Mouse (Mus musculus): Measurements from ENCODE around the gene Samd4. TPM values are rescaled to one million over a fixed set of nuclear protein-coding genes. Genes with fewer than 3 reads are reported as not detected.

Gene Samd4
- polyA plus RNA-seq, 1 experiment from 2014 or later = 14.8 TPM

DNA sequence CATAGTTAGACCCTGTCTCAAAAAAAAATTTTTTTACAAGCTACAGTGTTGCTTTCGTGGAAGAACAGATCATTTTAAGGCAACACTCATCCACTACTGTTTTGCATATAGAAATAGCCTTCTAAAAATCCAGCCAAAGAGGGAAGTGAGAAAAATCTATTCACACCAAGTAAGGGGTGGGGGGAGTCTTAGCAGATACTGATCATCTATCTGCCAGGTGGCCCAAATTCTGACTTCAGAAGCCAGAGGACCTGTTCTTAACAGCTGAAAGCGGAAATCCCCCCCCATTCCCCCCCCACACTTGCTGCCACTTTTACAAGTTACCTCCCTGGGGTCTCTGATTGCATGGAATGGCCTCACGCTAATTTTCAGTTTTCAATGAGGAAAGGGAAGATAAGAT is 203.5 kb downstream of the Samd4 start:
- Histone ChIP-seq H3K9me3 (no peaks in the 10 kb centered on the region), H3K27me3 (no peaks in the 10 kb centered on the region), H3K9ac (no peak overlapping the region), H3K27ac (no peak overlapping the region), H3K4me1 (peaks cover 14% of the 10 kb centered on the region), H3K4me3 (no peak overlapping the region), H3K36me3 (peaks cover 32% of the 10 kb centered on the region), H3K4me2 (replicated peaks) (peak overlapping the region; percentile 68; the same call in 1 of the 2 replicates)
- 49% methylated on average over 3 of the region's 3 CpGs for WGBS
- ATAC-seq (ENCODE audit: low FRiP score, low read depth) = no peak

- H3K4me3 ChIP-seq = peak overlapping the region; percentile 32
- WGBS = 2% methylated on average over 16 of the region's 16 CpGs
- H3K27me3 ChIP-seq = no peaks in the 10 kb centered on the region
- no peaks in the 10 kb centered on the region for H3K9me3 ChIP-seq
- H3K27ac ChIP-seq = 0 out of 2 replicates have a peak overlapping the region, but pooled peaks have one; percentile 10
- peaks cover 14% of the 10 kb centered on the region for H3K4me1 ChIP-seq
- H3K36me3 ChIP-seq = peaks cover 34% of the 10 kb centered on the region
- peak overlapping the region; percentile 62 for H3K9ac ChIP-seq
- ATAC-seq (ENCODE audit: low FRiP score, low read depth) = peak; percentile 89
- H3K4me2 ChIP-seq (replicated peaks) = peak overlapping the region; percentile 68
These were observed 204.1 kb downstream of the Samd4 start for GRCm38 (mm10) chr14:47086743-47087142.

- peaks cover 14% of the 10 kb centered on the region for H3K4me1 ChIP-seq
- H3K36me3 ChIP-seq = peaks cover 38% of the 10 kb centered on the region
- H3K9me3 ChIP-seq = no peaks in the 10 kb centered on the region
- ATAC-seq (ENCODE audit: low FRiP score, low read depth) = no peak
- H3K27ac ChIP-seq = no peak overlapping the region
- WGBS = 30% methylated on average over 5 of the region's 5 CpGs
- peak overlapping the region; percentile 62 for H3K9ac ChIP-seq
- H3K27me3 ChIP-seq = no peaks in the 10 kb centered on the region
- peak overlapping the region; percentile 32 for H3K4me3 ChIP-seq
- H3K4me2 ChIP-seq (replicated peaks) = peak overlapping the region; percentile 68
These were observed 204.5 kb downstream of the Samd4 start for GRCm38 (mm10) chr14:47087182-47087581.

DNA sequence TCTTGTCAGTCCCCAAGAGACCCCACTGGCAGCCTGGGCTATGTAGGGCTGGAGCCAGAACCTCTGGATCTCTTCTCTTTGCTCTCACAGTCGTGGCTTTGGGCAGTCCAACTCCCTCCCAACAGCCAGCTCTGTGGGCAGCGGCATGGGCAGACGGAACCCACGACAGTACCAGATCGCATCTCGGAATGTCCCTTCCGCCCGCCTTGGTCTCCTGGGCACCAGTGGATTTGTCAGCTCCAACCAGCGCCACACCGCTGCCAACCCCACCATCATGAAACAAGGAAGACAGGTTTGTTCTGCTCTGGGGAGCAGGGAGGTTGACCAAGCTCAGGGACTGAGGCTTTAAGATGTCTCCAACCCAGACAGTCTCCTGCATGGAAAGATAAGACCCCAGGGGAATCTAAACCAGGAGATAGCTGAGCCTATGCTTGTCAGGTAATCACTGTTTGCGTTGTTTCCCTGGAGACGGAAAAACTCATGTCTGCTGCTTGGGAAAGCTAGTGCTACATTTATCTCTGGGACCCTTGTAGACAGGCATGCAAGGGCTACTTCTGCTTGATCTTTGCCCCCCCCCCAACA is 205.1 kb downstream of the Samd4 start:
- Histone ChIP-seq H3K27ac (no peak overlapping the region), H3K27me3 (no peaks in the 10 kb centered on the region), H3K4me1 (peaks cover 14% of the 10 kb centered on the region), H3K4me3 (no peak overlapping the region), H3K36me3 (peaks cover 38% of the 10 kb centered on the region), H3K4me2 (replicated peaks) (no peak overlapping the region), H3K9me3 (no peaks in the 10 kb centered on the region), H3K9ac (no peak overlapping the region)
- 89% methylated on average over 12 of the region's 12 CpGs for WGBS
- no peak for ATAC-seq (ENCODE audit: low FRiP score, low read depth)

- Histone ChIP-seq H3K9ac (no peak overlapping the region), H3K9me3 (no peaks in the 10 kb centered on the region), H3K4me3 (no peak overlapping the region), H3K27ac (no peak overlapping the region), H3K4me1 (peaks cover 19% of the 10 kb centered on the region), H3K36me3 (peaks cover 42% of the 10 kb centered on the region), H3K4me2 (replicated peaks) (no peak overlapping the region), H3K27me3 (no peaks in the 10 kb centered on the region)
- WGBS = 71% methylated on average over 1 of the region's 1 CpGs
- no peak for ATAC-seq (ENCODE audit: low FRiP score, low read depth)
These were observed 205.7 kb downstream of the Samd4 start for GRCm38 (mm10) chr14:47088339-47088738.

DNA sequence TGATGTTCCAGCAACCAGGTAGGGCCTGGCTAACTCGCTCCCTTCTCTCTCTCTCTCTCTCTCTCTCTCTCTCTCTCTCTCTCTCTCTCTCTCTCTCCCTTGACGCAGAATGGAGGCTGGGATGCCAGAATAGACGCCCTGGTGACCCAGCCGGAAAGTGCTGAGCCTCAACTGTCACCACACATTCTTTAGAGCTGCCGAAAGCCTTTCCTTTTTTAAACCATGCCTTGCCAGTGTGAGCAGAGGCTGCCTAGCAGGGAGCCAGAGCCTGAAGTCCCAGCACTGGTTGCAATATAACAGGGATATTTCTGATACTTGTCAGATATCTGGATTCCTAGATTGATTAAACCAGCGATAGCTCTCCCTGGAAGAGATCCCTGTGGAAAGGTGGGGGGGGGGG is 206.5 kb downstream of the Samd4 start:
- 72% methylated on average over 6 of the region's 6 CpGs for WGBS
- no peaks in the 10 kb centered on the region for H3K27me3 ChIP-seq
- H3K4me3 ChIP-seq = no peak overlapping the region
- no peaks in the 10 kb centered on the region for H3K9me3 ChIP-seq
- H3K36me3 ChIP-seq = peaks cover 43% of the 10 kb centered on the region
- H3K9ac ChIP-seq = no peak overlapping the region
- H3K4me2 ChIP-seq (replicated peaks) = no peak overlapping the region
- no peak for ATAC-seq (ENCODE audit: low FRiP score, low read depth)
- peaks cover 21% of the 10 kb centered on the region for H3K4me1 ChIP-seq
- no peak overlapping the region for H3K27ac ChIP-seq

- Histone ChIP-seq H3K4me2 (replicated peaks) (no peak overlapping the region), H3K9ac (no peak overlapping the region), H3K9me3 (no peaks in the 10 kb centered on the region), H3K4me3 (no peak overlapping the region), H3K27ac (no peak overlapping the region), H3K36me3 (peaks cover 48% of the 10 kb centered on the region), H3K27me3 (no peaks in the 10 kb centered on the region), H3K4me1 (peaks cover 14% of the 10 kb centered on the region)
- WGBS = 72% methylated on average over 6 of the region's 6 CpGs
- ATAC-seq (ENCODE audit: low FRiP score, low read depth) = no peak
These were observed 209.3 kb downstream of the Samd4 start for GRCm38 (mm10) chr14:47091908-47092307.

DNA sequence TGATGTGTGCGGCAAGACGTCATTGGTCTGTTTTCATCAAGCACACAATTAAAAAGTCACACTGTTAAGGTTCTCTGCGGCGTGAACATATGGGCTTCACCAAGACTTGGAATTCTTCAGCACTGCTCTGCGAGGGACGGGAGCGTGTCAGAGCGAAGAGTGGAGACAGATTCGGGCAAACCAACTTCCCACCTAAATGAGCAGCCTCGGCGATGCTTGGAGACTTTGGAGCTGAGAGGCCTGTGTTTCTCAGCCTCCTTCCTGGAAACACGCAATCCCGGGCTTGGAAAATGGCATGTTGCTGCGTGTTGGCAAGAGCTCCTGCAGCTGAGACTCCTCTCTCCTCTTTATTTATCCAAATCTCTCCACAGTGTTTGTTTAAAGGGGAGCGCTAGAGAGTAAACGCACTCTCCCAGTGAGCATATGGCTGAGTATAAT is 210.7 kb downstream of the Samd4 start:
- H3K27ac ChIP-seq = peak overlapping the region; percentile 39; the same call in 1 of the 2 replicates

DNA sequence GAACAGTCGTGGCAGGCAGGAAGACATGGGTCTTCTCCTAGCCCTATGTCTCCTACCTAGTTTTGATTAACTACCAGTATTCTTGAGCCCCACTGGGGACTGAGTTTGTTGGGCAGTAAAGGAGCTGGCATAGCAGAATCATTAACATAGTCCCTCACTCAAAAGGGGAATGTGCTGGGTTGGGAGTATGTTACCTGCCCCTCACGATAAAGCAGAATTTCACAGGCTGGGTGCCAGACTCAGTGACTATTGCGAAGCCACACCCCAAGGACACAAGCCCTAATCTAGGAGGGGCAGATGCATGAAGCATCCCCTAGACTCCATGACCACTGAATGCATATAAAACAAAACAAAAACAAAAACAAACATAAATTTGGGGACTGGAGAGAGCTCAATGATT is 212.4 kb downstream of the Samd4 start:
- H3K27ac ChIP-seq = no peak overlapping the region
- no peak for ATAC-seq (ENCODE audit: low FRiP score, low read depth)
- H3K9me3 ChIP-seq = no peaks in the 10 kb centered on the region
- peaks cover 7% of the 10 kb centered on the region; the same call in 1 of the 2 replicates for H3K4me1 ChIP-seq
- H3K9ac ChIP-seq = no peak overlapping the region
- 89% methylated on average over 3 of the region's 3 CpGs for WGBS
- H3K36me3 ChIP-seq = peaks cover 51% of the 10 kb centered on the region
- no peak overlapping the region for H3K4me3 ChIP-seq
- H3K27me3 ChIP-seq = no peaks in the 10 kb centered on the region
- no peak overlapping the region for H3K4me2 ChIP-seq (replicated peaks)

More for the DNA sequence above, 210.7 kb downstream of the Samd4 start:
- Histone ChIP-seq H3K4me3 (no peak overlapping the region), H3K4me2 (replicated peaks) (no peak overlapping the region), H3K27me3 (no peaks in the 10 kb centered on the region), H3K9me3 (no peaks in the 10 kb centered on the region), H3K4me1 (peaks cover 7% of the 10 kb centered on the region; the same call in 1 of the 2 replicates), H3K9ac (no peak overlapping the region), H3K36me3 (peaks cover 48% of the 10 kb centered on the region)
- 64% methylated on average over 16 of the region's 16 CpGs for WGBS
- ATAC-seq (ENCODE audit: low FRiP score, low read depth) = no peak

- no peak for ATAC-seq (ENCODE audit: low FRiP score, low read depth)
- peaks cover 42% of the 10 kb centered on the region for H3K36me3 ChIP-seq
- no peak overlapping the region for H3K27ac ChIP-seq
- H3K4me3 ChIP-seq = no peak overlapping the region
- H3K4me1 ChIP-seq = peaks cover 7% of the 10 kb centered on the region; the same call in 1 of the 2 replicates
- no peak overlapping the region for H3K9ac ChIP-seq
- no peaks in the 10 kb centered on the region for H3K27me3 ChIP-seq
- H3K9me3 ChIP-seq = no peaks in the 10 kb centered on the region
- no peak overlapping the region for H3K4me2 ChIP-seq (replicated peaks)
- 84% methylated on average over 5 of the region's 5 CpGs for WGBS
These were observed 213.7 kb downstream of the Samd4 start for GRCm38 (mm10) chr14:47096357-47096756.

- H3K4me2 ChIP-seq (replicated peaks) = peak overlapping the region; percentile 51
- peak overlapping the region; percentile 25 for H3K4me3 ChIP-seq
- H3K36me3 ChIP-seq = peaks cover 27% of the 10 kb centered on the region
- peak; percentile 81 for ATAC-seq (ENCODE audit: low FRiP score, low read depth)
- H3K9me3 ChIP-seq = no peaks in the 10 kb centered on the region
- H3K4me1 ChIP-seq = peaks cover 6% of the 10 kb centered on the region; the same call in 1 of the 2 replicates
- H3K27me3 ChIP-seq = no peaks in the 10 kb centered on the region
- WGBS = 26% methylated on average over 19 of the region's 19 CpGs
- H3K9ac ChIP-seq = peak overlapping the region; percentile 39; the same call in 1 of the 2 replicates
- peak overlapping the region; percentile 78 for H3K27ac ChIP-seq
These were observed 221.9 kb downstream of the Samd4 start for GRCm38 (mm10) chr14:47104246-47105173.

DNA sequence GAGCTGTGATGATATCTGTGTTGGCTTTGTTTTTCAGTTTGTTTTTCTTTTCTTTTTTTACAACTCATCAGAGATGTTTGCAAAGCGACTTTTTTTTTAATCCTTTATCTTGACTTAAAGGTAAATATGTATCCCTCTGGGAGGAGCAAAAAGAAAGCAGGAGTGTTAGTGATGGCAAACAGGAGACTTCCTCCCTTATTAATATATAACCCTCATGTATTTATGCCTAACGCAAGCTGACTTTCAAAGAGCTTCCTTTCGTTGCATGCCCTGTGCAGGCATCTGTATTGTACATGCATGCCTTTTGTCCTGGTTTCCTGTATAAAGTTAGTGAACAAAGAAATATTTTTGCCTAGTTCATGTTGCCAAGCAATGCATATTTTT is 222.5 kb downstream of the Samd4 start:
- no peak overlapping the region for H3K4me3 ChIP-seq
- ATAC-seq (ENCODE audit: low FRiP score, low read depth) = no peak
- H3K4me1 ChIP-seq = peaks cover 6% of the 10 kb centered on the region; the same call in 1 of the 2 replicates
- H3K9me3 ChIP-seq = no peaks in the 10 kb centered on the region
- H3K4me2 ChIP-seq (replicated peaks) = peak overlapping the region; percentile 51
- peaks cover 22% of the 10 kb centered on the region for H3K36me3 ChIP-seq
- no peaks in the 10 kb centered on the region for H3K27me3 ChIP-seq
- 73% methylated on average over 3 of the region's 3 CpGs for WGBS
- H3K27ac ChIP-seq = peak overlapping the region; percentile 78
- 0 out of 2 replicates have a peak overlapping the region, but pooled peaks have one; percentile 39 for H3K9ac ChIP-seq
